Mouse (Mus musculus): Measurements from ENCODE around the gene Hils1.

Hils1 gene

DNA sequence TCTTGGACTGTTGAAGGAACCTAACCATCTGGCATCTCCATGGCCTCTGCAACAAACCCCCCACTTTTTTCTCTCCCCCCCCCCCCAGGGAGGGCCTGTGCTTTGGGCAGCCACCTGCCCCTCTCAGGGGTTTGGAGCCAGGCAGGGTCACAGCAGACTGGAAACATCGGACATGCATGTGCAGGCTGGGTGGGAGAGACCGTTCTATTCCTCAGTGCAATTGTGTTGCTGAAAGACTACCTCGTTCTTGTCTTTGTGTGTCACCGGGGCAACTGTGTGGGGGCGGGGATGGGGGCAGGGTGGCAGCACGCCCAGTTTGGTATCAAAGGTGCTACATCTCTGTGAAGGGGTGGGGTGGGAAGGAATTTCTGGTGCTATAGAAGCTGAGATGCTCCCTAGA lies 15.2 kb upstream of the Hils1 start:
- peak; percentile 52 for DNase-seq (ENCODE audit: low read depth, low spot score)

DNA sequence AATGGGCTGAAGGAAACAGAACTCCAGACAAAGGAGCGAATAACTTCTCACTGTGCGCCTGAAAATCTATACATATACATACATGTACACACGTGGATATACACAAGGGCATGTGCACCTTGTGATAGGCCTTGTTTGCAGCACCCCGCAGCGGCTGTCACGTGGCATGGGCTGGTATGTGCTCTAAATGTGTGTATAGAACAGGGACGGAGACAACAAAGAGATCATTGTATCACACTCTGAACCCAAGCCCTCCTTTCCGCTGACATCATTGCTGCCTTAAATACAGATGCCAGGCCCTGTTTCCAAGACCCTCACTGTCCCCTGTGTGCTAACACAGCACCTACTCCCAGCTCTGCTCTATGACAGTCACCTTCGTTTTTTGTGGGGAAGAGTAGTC lies 12.3 kb upstream of the Hils1 start:
- DNase-seq (ENCODE audit: low read depth, low spot score): peak; percentile 41

DNA sequence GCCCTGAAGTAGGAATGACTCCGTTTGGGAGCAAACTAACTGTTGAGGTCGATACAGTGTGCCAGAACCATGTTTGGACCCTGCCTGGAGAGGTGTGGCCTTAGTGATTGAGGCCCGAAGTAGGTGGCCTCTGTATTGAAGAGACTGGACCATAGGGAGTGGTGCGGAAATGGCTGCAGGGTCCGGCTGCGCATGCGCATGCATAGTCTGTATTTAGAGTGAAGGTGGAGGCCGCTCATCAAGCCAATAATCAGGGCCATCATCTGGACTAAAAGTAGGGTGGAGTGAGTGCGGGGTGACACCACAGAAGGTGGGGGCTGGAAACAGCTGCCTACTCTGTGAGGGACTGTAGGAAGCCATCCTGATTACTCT lies 9.7 kb upstream of the Hils1 start:
- no peak for DNase-seq (ENCODE audit: low read depth, low spot score)

DNA sequence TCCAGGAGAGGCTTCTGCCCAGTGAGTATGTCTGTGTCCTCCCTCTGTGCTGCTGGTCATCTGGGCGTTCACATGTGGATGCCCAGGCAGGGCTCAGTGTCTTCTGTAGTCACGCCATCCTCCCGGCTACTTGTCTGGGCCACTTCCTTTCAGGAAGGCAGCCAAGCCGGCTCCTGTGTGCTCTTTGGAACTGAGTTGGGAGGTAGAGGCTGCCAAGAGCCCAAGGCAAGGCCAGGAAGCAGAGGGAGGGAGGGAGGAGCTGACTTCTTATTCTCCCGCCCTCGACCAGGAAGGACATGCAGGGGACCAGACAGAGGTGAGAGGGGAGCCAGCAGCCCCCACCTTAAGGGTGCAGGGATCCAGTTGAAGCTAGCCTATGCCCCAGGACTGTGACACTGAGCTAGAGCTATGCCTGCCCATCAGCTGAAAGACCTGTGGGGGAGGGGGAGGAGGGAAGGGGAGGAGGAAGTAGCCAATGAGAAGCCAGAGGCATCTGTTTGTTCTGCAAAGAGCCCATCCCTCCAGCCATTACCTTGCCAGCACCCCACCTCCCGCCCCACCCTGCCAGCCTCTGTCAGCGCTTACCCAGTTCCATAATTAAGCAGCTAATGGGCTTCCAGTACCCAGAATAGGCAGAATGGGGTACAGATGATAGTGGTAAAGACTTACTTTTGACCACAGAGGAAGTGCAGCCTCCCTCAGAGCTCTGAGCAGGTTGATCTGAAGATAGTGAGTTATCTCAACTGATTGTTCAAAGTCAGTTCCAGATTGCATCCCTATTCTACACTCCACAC lies 9.1 kb upstream of the Hils1 start:
- DNase-seq (ENCODE audit: low read depth, low spot score): peak; percentile 98

DNA sequence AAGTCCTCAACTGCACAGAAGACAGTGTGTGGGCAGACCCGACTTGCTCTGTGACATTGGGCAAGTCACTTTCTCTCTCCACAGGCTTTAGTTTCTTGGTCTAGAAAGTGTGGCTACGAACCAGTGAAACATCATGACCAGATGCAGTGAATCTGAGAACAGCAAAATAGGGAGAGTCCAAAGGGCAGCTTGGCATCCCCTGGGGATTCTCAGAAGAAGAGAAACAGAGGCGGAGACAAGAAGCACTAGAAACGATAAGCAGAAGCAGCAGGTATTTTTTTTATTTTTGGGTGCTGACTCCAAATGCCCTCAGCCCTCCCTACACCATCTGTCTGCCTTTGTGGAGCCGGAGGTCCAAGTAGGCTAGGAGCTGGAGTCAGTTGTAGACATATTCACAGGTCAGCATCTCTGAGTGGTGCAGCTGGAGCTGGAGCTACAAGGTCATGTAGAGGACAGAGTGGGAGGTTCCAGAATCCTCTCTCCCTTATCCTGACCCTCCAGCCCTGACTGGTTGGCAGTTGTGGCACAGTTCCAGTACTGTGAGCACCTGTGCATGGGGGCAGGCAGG lies 4.8 kb upstream of the Hils1 start:
- no peak for DNase-seq (ENCODE audit: low read depth, low spot score)

DNA sequence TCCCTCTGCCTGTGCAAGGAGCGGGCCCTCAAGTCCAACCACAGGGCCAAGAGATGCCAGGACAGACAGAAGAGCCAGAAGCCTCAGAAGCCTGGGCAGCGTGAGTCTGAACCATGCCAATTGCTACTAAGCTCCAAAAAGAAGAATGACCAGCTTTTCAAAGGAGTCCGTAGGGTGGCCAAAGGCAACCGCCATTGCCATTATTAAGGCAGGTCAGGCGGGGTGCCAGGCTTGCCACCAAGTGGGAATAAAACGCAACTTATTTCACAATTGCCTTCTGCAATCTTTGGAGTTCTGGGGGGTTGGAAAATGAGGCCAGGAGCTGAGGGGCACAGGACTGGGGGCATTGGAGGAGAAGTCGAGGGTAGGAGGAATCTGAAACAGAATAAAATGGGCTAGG lies 794 bp downstream of the Hils1 start:
- no peak for DNase-seq (ENCODE audit: low read depth, low spot score)

DNA sequence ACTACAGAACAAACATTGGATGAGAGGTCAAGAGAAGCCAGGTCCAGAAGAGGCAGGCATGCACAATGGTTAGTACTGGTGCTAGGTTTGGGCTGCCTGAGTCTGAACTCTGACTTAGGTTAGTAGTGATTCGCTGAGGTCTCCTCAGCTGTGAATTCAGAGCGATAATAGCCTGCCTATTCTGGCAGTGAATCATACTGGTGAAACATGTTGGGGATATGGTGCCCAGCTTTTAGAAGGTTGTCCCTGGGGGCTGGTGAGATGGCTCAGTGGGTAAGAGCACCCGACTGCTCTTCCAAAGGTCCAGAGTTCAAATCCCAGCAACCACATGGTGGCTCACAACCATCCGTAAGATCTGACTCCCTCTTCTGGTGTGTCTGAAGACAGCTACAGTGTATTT lies 2.3 kb downstream of the Hils1 start:
- DNase-seq (ENCODE audit: low read depth, low spot score): peak; percentile 47

DNA sequence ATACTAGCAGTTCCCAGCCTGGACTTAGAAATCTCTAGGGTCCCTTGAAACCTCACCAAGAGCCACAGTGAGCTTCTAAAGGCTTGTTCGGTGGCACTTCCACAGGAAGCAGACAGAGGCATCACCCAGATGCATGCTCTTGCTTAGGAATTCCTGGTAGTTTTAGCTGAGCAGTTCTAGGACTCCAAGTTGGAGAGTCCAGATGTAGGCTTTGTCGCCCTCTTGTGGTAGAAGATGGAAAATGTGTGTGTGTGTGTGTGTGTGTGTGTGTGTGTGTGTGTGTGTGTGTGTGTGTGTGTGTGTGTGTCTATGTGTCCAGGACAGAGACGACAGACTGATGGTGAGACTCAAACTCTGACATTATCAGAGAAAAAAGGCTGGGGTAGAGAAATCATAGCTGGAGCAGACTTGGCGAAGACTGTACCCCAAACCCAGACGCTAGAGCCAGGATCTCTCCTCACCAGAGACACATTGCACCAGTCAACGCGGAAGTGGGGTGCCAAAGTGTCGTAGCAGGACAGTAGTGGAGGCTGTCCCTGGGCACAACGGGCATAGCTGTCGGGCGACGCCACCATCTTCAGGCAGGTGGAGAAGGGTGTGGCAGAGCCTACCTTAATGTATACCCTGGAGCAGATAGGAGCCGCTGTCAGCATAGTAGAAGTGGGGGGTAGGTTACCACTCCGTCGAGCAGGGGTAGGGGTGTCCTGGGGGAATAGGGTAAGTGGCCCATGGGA lies 3.0 kb downstream of the Hils1 start:
- DNase-seq (ENCODE audit: low read depth, low spot score): peak; percentile 90

DNA sequence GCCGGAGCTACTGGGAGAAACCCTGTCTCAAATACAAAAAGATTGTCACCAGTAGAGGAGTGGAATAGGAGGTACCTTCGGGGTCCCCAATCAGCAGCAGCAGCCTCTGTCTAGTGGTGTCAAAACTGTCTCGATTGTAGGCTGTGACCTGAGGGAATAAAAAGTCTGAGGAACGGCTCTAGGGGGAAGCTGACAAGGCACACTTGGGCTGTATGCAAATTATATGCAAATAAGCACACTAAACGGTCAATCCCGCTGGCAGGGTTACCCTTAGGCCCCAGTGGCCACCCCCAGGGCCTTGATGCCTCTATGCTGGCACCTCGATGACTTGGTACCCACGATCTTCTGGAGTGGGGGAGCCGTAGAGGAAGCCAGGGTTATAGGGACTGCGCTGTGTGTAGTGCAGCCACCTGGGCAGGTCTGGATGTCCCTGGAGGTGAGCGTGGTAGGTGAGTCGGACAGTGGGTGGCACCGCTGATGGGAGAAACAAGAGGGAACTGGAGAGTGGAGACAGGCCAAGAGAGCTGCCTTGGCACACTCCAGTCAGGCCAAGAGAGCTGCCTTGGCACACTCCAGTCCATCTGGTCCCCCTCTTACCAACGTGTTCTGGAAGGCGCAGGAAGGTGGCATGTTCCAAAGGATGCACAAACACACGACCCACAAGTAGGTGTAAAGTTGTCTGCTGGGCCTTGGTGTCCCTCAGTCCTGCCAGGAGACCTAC lies 4.7 kb downstream of the Hils1 start:
- no peak for DNase-seq (ENCODE audit: low read depth, low spot score)

DNA sequence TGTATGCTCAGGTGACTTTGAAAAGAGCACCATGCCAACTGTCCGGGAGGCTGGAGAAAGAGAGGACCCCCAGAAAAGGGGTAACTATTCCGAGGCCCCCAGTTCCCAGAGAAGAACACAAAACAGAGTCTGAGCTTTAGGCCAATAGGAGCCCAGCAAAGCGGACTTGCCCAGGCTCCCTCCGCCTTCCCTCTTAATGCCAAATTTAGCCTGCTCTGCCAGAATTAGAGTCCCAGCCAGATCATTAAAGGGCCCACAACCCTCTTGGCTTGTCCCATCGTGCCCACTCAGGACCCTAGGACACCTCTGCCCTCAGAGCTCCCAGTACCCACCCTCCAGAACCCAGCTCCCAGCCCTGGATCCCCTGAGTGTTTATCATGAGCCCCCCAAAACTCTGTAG lies 5.5 kb downstream of the Hils1 start:
- no peak for DNase-seq (ENCODE audit: low read depth, low spot score)

DNA sequence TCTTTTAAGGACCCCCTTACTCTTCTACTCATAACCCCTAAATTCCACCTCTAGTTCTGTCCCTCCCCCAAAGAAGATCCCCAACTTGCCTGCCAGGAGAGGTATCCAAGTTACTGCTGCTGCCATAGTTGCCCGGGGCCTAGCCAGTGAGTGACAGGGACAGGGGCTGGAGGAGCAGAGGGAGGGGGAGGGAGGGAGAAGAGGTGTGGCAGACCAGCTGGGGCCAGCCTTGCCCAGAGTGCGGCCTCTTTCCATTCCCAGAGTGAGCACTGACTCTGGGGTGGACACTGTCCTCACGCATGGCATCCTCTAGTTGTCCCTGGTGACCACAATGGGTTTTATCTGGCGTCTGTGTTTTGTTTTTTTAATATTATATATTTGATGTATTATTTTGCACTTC lies 5.9 kb downstream of the Hils1 start:
- no peak for DNase-seq (ENCODE audit: low read depth, low spot score)

DNA sequence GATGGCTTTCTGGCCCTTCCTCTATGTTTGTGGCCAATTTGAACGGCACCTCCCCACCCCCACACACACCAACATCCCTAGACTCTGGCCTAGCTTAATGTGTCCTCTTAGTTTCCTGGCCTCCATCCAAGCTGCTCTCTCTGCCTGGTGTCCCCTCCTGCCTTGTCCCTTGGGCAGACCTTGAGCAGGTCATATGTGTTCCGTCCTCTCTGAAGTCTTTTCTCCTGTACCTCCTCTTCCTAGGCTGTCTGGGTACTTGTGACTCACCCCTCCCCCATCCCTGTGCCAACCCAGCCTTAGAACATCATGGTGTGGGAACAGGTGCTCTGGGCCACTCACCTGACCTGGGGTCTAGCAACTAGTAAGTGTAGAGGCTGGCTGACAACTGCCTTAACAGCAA lies 7.6 kb downstream of the Hils1 start:
- DNase-seq (ENCODE audit: low read depth, low spot score): no peak

DNA sequence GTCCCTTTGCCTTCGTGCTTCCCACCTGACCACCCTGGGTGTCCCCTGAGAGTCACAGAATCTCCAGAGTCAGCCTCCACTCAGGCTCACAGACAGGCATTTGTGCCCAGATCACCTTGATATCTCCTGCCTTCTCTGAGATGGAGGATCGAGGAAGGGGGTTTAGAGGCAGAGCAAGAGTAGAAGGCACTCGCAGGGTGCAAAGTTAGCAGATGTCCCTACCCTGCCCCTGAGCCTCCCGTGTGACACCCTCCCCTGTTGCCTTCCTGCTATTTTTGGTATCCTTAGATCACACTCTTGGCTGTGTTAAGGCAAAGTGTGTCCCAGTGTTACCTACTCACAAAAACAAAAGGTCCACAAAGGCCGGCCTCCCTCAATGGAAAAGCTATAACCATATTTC lies 8.8 kb downstream of the Hils1 start, which contains the start of gene Sgca:
Sgca (minus strand) TSS at position 129 of the 400 bp plus-strand sequence.
- DNase-seq (ENCODE audit: low read depth, low spot score): no peak

DNA sequence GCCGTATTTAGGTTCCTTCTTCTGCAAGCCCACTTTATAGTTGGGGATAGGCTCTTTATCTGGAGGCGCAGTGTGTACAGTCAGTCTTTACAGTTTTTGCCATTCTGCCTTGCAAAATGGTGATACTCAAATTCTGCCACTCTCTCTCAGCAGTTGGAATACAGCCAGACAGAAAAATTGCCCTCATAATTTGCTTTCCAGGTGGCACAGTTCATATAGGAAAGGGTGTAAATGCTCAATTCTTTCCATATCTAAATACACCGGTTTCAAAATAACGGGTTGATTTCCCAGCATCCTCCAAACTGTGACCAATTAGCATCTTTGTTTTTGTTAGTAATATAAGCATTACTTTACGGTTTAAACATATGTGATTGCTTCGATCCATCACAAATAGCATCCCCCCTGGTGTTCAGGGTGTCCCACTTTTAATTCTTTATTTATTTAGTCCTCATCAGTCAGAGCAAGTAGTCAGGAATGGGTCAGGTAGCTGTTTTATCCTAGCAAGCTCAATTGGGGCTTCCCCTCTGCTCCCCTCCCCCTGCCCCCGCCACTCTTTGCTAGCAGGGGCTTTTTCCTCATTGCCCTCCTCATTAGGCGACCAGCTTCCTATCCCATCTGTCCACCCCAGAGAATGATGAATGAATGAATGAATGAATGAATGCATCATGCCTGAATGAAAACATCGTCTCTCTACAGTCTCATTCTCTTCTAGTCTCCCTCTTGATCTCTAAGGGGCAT lies 11.0 kb downstream of the Hils1 start:
- no peak for DNase-seq (ENCODE audit: low read depth, low spot score)

DNA sequence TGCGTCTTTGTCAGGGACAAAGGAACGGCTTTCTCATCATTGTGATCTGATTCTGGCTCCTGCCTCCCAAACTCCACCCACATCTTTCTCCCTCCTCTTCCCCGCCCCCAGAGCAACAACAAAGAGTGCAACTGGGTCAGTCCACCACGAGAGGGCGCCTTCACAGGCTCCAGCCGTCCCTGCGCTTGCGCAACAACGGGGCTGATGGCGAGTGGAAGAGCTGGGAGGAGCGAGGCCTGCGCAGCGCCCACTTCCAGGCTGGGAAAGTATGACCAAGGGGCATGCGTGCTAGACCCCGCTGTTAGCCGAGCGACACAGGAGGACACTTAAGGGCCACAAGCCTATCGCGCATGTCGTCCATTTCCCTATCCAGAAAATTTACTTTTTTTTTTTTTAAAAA lies 11.6 kb downstream of the Hils1 start:
- DNase-seq (ENCODE audit: low read depth, low spot score): peak; percentile 98

DNA sequence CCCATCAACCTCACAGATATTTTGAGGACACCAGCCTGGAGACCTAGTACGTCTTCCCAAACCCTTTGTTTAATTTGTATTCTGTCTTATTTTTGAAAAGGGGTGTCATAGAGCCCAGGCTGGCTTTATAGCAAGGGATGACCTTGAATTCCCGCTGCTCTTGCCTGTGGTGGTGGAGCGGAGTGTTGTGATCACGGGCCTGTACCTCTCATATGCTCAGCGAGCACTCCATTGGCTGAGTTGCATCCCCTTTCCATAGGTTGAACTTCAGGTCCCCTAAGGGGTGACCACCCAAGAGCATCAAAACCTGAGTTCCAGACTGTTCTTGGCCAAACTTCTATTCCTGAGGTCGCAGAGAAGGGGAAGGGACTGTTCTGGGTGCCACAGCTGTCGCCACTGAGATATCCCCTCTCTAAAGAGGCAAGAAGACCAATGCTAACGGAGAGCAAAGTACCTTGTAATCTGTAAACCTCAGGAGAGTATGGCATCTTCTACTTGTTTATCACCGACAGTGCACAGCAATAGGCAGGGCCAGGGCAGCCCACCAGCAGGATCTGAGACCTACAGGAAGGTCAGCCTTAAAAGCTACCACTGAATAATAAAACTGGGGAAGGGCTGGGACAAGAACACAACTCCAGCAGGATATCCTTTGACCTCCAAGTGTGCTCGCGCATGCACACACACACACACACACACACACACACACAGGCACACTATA lies 12.2 kb downstream of the Hils1 start:
- DNase-seq (ENCODE audit: low read depth, low spot score): no peak

DNA sequence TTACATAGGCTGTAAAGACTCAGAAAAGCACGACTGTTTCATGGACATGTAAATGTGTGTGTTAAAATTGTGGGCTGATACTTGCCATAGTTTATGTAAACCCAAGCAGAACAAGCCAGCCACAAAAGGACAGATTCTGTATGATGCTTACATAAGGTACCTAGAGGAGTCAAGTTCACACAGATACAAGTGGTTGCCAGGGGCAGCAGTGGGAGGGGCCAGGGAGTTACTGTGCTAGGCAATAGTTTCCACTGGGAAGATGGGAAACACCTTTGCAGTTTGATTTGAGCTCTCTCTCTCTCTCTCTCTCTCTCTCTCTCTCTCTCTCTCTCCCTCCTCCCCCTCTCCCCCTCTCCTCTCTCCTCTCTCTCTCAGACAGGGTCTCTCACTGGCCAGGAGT lies 17.7 kb downstream of the Hils1 start:
- no peak for DNase-seq (ENCODE audit: low read depth, low spot score)

DNA sequence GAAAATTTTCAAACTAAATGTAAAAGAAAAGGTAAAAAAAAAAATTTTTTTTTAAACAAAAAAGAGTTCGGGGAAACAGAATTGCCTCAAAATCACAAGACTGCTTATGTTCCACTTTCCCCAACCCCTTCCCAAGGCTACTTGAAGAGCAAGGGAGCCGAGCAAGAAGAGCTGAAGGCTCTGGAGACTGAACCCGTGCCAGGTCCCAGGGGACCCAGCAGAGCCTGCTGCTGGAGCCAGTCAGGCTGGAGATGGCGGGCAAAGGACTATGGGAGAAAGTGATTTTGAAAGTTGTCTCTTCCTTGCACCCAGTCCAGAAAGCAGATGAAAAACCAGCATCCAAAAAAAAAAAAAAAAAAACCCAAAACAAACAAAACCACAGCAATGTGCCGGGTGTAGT lies 18.4 kb downstream of the Hils1 start:
- DNase-seq (ENCODE audit: low read depth, low spot score): no peak

DNA sequence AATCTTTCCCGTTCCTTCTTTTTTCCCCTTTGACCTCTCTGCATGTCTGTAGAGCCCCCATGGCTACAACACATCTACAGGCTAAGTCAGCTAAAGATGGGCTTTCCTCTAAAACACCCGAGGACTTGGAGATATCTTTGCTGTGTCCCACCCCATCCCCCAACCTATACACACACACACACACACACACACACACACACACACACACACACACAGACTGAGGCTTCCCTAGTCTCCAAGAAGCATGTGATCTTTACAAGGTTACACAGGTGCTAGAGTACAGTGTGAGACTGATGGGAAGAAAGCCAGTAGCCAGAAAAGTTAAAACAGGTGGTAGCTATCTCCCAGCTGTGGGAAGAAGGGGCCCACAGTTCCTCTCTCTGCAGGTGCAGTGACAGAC lies 19.0 kb downstream of the Hils1 start:
- no peak for DNase-seq (ENCODE audit: low read depth, low spot score)

DNA sequence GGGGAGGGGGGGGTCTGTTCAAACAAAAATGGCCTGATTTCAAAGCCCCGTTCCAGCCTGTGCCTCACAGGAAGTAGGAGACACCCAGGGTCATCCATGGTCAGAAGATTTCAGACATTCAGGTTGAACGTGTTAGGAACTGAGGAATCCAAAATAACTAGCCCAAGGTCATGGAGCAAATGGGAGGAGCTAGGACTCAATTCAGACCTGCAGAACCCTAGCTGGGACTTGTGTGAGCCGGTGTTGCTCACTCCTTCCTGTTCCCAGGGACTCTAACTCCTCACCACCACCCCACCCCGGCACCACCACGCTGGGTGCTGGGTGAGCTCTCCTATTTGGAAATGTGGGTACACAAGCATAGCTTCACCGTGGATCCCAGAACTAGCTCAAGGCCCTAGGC lies 19.9 kb downstream of the Hils1 start:
- no peak for DNase-seq (ENCODE audit: low read depth, low spot score)

DNA sequence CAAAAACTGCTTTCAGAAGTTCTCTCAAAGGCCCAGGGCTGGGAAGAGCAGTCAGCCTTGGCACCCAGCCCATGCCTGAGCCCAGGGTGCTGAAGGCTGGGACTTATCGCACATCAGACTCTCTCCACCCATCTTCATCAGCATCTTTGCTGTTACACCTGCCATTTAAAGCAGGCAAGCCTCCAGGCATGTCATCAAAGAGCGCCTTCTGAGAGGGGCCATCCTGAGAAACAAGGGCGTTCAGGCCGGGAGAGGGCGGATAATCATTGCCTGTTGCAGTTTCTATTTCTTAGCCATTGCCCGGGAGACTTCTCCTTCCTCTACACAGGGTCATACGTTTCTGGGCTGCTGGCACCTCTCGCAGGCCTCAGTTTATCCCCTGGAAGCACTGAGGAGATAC lies 20.5 kb downstream of the Hils1 start:
- DNase-seq (ENCODE audit: low read depth, low spot score): no peak

Data from 3T3-L1 (cell line).